Mouse (Mus musculus) forebrain, embryonic 13.5 days (tissue): ENCODE measurements around the gene Slc2a13. TPM values are rescaled to one million over a fixed set of nuclear protein-coding genes. Genes with fewer than 3 reads are reported as not detected.

Source experiments
- ATAC-seq: fragments of 200-750 bp; cut with Nextera tagmentation; 2 replicates; pipeline ENCODE4 v1.8.0; 2017
- H3K27ac ChIP-seq: fragments of 300-500 bp; sonication (generic); 2 replicates; pipeline ENCODE4 v1.5.1; 2015; ENCODE audit warnings: inconsistent platforms, mild to moderate bottlenecking, moderate library complexity
- H3K27me3 ChIP-seq: fragments of 300-500 bp; sonication (generic); 2 replicates; pipeline ENCODE4 v1.6.1; 2015; ENCODE audit warnings: mild to moderate bottlenecking, inconsistent platforms
- H3K36me3 ChIP-seq: fragments of 300-500 bp; sonication (generic); 2 replicates; pipeline ENCODE4 v1.6.1; 2015; ENCODE audit warnings: mild to moderate bottlenecking, inconsistent platforms; ENCODE audit not compliant: poor library complexity, severe bottlenecking
- H3K4me1 ChIP-seq: fragments of 300-500 bp; sonication (generic); 2 replicates; pipeline ENCODE4 v1.6.1; 2015; ENCODE audit warnings: inconsistent platforms
- H3K4me2 ChIP-seq: fragments of 300-500 bp; sonication (generic); 2 replicates; pipeline ENCODE4 v1.6.1; 2015; ENCODE audit warnings: inconsistent platforms, mild to moderate bottlenecking, moderate library complexity
- H3K4me3 ChIP-seq: fragments of 300-500 bp; sonication (generic); 2 replicates; pipeline ENCODE4 v1.5.1; 2015; ENCODE audit warnings: mild to moderate bottlenecking, inconsistent platforms
- H3K9ac ChIP-seq: fragments of 300-500 bp; sonication (generic); 2 replicates; pipeline ENCODE4 v1.6.1; 2015; ENCODE audit warnings: mild to moderate bottlenecking, inconsistent platforms
- H3K9me3 ChIP-seq: fragments of 300-500 bp; sonication (generic); replicated peaks from 2 replicates; pipeline ENCODE4 v1.6.1; 2016; ENCODE audit warnings: inconsistent platforms
- WGBS: fragments of 180-500 bp; shearing (Covaris S2); methylation state at CpG from one replicate; pipeline ENCODE4 v1.1.7; 2015; 5-methylcytosine and 5-hydroxymethylcytosine counted together
- polyA plus RNA-seq: library from polyadenylated mRNA; unstranded; fragments of >200 nt; fragmentation: Nextera tagmentation; extraction: Ambion mirVana; gene quantifications from 2 replicates; pipeline ENCODE4 v1.2.1, GENCODE M21; 2015

Slc2a13 gene
- polyA plus RNA-seq, 1 experiment from 2014 or later = 1.7 TPM

DNA sequence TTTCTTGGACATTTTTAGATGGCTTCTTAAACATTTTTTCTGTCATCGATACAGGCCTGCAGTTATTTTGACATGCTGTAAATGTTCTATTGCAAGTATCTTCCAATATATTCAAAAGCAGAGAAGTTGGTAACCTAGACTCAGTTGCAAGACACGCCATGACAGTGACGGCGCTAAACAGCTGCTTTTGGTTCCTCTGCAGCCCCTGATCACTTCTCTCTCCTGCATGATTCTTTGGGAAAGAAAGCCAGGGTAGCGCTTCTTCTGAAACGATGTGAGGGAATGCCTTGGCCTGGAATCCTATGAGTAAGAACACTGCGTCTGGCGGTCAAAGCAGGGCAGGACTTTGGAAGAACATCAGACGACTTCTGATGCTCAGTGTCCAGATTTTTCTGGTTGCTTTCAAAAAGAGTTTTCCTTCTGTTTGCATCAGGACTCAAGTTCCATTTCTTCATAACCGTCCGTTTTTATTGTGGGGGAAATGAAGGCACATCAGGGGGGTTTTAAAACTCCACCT is 273.7 kb downstream of the Slc2a13 start:
- H3K36me3 ChIP-seq = no peaks in the 10 kb centered on the region
- WGBS = 80% methylated on average over 11 of the region's 11 CpGs
- H3K27ac ChIP-seq = no peak overlapping the region
- no peaks in the 10 kb centered on the region for H3K9me3 ChIP-seq
- no peak overlapping the region for H3K4me2 ChIP-seq
- peaks cover 11% of the 10 kb centered on the region for H3K4me1 ChIP-seq
- H3K4me3 ChIP-seq = no peak overlapping the region
- ATAC-seq = no peak
- no peak overlapping the region for H3K9ac ChIP-seq
- no peaks in the 10 kb centered on the region for H3K27me3 ChIP-seq

DNA sequence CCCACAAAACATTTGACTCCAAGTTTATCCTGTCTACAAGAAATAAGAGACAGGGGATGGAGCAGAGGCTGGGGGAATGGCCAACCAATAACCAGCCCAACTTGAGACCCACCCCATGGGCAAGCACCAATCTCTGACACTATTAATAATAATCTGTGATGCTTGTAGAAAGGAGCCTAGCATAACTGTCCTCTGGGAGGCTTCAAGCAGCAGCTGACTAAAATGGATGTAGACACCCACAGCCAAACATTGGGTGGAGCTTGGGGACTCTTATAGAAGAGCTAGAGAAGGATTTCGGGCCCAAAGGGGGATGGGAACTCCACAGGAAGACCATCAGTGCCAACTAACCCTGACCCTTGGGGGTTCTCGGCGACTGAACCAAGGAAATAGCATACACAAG is 289.6 kb downstream of the Slc2a13 start:
- H3K9ac ChIP-seq = no peak overlapping the region
- WGBS = 98% methylated on average over 3 of the region's 3 CpGs
- no peak for ATAC-seq

DNA sequence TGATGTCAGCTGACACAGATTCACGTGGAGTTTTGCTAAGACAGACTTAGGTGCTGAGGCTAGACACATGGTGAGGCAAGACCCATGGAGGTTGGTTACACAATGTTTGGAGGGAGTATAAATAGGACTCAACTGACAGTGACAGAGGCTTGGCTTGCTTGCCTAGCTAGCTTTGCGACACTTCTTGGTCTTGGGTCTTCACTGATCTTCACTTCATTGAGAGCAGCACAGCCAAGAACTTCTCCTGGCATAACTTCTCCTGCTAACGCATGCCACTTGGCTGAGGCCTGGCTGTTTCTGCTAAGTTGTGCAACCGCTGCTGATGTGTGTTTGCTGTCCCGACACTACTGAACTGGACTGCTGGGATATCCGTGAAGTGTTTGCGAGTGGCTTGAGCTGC is 290.2 kb downstream of the Slc2a13 start:
- no peak overlapping the region for H3K27ac ChIP-seq
- H3K36me3 ChIP-seq = 0 out of 2 replicates have a peak, but pooled peaks cover 6% of the 10 kb centered on the region
- H3K4me3 ChIP-seq = no peak overlapping the region
- no peak for ATAC-seq
- no peaks in the 10 kb centered on the region for H3K4me1 ChIP-seq
- 91% methylated on average over 7 of the region's 7 CpGs for WGBS
- H3K27me3 ChIP-seq = no peaks in the 10 kb centered on the region
- H3K4me2 ChIP-seq = no peak overlapping the region
- no peak overlapping the region for H3K9ac ChIP-seq
- H3K9me3 ChIP-seq = peaks cover 8% of the 10 kb centered on the region

More for the DNA sequence above, 289.6 kb downstream of the Slc2a13 start:
- 0 out of 2 replicates have a peak, but pooled peaks cover 6% of the 10 kb centered on the region for H3K36me3 ChIP-seq
- H3K27ac ChIP-seq = no peak overlapping the region
- H3K4me1 ChIP-seq = no peaks in the 10 kb centered on the region
- H3K27me3 ChIP-seq = no peaks in the 10 kb centered on the region
- no peak overlapping the region for H3K4me3 ChIP-seq
- peaks cover 10% of the 10 kb centered on the region for H3K9me3 ChIP-seq
- no peak overlapping the region for H3K4me2 ChIP-seq

DNA sequence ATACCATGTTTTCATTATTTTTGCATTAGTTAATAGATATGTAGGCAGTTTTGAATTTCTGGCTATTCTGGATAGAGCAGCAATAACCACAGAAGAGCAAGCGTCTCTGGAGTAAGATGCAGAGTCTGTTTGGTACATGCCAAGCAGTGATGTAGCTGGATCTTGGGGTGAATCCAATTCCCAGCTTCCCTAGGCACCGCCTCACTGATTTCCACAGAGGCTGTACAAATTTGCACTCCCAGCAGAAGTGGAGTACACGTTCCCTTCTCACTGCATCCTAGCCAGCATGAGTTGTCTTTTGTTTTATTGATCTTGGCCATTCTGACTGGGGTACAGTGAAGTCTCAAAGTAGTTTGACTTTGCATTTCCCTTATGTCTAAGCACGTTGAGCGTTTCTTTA is 291.5 kb downstream of the Slc2a13 start:
- 91% methylated on average over 5 of the region's 5 CpGs for WGBS
- ATAC-seq = no peak

DNA sequence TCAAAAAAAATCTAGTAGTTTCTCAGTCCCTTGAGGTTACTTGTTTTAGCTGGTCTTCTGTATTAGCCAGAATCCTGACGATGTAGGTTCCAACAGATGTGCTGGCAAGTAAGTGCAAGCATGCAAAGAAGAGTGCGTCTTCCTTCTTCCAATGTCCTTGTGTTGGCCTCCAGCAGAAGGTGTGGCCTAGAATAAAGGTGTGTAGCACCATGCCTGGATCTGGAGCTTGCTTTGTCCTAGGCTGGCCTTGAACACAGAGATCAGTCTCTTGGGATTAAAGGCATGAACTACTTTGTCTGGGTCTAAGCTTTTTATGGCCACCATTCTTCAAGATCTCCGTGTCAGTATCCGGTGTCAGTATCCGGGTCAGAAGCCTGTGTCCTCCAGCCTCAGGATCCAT is 293.5 kb downstream of the Slc2a13 start:
- H3K4me2 ChIP-seq = no peak overlapping the region
- H3K4me1 ChIP-seq = no peaks in the 10 kb centered on the region
- 93% methylated on average over 5 of the region's 5 CpGs for WGBS
- H3K36me3 ChIP-seq = no peaks in the 10 kb centered on the region
- no peak overlapping the region for H3K9ac ChIP-seq
- no peak for ATAC-seq
- H3K27me3 ChIP-seq = no peaks in the 10 kb centered on the region
- no peak overlapping the region for H3K27ac ChIP-seq
- H3K9me3 ChIP-seq = no peaks in the 10 kb centered on the region
- H3K4me3 ChIP-seq = no peak overlapping the region

More for the DNA sequence above, 291.5 kb downstream of the Slc2a13 start:
- H3K9ac ChIP-seq = no peak overlapping the region
- no peaks in the 10 kb centered on the region for H3K27me3 ChIP-seq
- no peak overlapping the region for H3K4me2 ChIP-seq
- H3K27ac ChIP-seq = no peak overlapping the region
- H3K9me3 ChIP-seq = no peaks in the 10 kb centered on the region
- H3K4me3 ChIP-seq = no peak overlapping the region
- no peaks in the 10 kb centered on the region for H3K4me1 ChIP-seq
- no peaks in the 10 kb centered on the region for H3K36me3 ChIP-seq

DNA sequence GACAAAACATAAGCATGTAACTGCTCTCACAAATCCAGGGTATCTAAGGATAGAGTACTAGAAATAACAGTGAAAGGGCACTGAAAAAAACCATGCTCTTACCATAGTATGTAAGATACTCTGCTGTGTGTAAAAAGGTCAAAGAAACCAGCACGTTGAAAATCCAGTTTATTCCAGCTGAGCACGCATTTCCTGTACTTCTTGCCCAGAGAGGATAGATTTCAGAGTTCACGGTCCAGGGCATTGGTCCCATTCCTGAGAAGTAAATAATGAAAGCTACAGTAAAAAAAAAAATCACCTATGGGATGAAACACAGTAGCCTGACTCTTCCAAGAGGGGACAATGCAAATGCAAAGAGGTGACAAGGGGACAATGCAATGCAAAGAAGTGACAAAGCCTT is 297.1 kb downstream of the Slc2a13 start:
- no peak overlapping the region for H3K4me3 ChIP-seq
- 75% methylated on average over 3 of the region's 3 CpGs for WGBS
- no peak for ATAC-seq
- no peak overlapping the region for H3K9ac ChIP-seq
- no peaks in the 10 kb centered on the region for H3K9me3 ChIP-seq
- H3K4me1 ChIP-seq = no peaks in the 10 kb centered on the region
- no peak overlapping the region for H3K27ac ChIP-seq
- H3K27me3 ChIP-seq = no peaks in the 10 kb centered on the region
- H3K36me3 ChIP-seq = peaks cover 4% of the 10 kb centered on the region; the same call in 1 of the 2 replicates
- no peak overlapping the region for H3K4me2 ChIP-seq

DNA sequence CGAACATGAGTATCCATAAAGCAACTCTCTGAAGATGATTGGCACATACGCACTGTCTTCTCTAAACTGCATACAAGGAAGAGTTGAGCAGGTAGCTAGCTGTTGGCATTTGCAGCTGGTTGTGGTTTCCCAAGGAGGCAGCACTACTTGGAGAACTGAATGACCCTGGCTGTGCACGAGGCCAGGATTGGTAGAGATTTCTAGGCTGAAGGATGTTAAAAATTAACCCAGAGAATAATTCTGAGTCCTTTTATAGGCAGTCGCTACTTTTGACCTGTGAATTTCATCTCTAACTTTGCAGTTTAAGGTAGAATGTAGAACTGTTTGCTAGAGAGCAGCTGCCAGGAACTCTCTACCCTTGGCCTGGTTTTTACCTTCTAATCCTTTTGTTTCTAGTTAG is 304.5 kb downstream of the Slc2a13 start:
- Histone ChIP-seq H3K9me3 (no peaks in the 10 kb centered on the region), H3K27me3 (no peaks in the 10 kb centered on the region), H3K4me2 (no peak overlapping the region), H3K4me3 (no peak overlapping the region), H3K4me1 (no peaks in the 10 kb centered on the region), H3K9ac (no peak overlapping the region), H3K27ac (no peak overlapping the region), H3K36me3 (peaks cover 4% of the 10 kb centered on the region; the same call in 1 of the 2 replicates)
- 94% methylated on average over 4 of the region's 4 CpGs for WGBS
- ATAC-seq = no peak

DNA sequence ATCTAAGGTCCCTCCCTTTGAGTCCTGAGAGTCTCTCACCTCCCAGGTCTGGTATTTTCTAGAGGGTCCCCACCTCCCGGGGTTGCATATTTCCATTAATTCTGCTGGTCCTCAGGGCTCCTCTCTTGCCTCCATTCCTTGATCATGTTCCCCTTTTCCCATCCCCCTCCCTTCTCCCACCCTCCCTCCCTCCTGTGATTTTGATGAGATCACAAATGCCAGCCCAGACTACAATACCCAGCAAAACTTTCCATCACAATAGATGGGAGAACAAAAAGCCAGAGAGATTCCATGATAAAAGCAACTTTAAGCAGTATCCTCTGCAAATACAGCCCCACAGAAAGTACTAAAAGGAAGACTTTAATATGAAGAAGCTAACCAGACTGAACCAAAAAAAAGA is 309.1 kb downstream of the Slc2a13 start:
- no peaks in the 10 kb centered on the region for H3K36me3 ChIP-seq
- 86% methylated on average over 1 of the region's 1 CpGs for WGBS
- no peak for ATAC-seq

DNA sequence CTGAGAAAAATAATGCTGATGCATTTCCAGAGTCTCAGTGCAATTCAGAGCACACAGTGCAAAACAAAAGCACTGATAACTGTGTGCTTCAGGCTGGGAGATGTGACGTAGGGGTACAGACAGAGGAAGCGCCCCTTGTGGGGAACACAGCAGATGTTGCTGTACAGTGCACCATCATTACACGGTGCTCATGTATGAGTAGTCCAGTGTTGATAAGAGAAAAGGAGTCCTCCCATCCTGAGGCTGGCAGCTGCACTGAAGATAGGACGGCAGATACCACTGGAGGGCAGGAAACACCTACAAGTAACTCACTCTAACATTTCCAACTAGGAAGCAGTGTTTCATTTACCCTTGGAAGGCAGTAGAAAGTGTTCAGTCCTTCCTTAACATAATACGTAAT is 312.5 kb downstream of the Slc2a13 start:
- Histone ChIP-seq H3K27ac (no peak overlapping the region), H3K36me3 (no peaks in the 10 kb centered on the region), H3K4me1 (no peaks in the 10 kb centered on the region), H3K9me3 (no peaks in the 10 kb centered on the region), H3K27me3 (no peaks in the 10 kb centered on the region), H3K9ac (no peak overlapping the region), H3K4me2 (no peak overlapping the region), H3K4me3 (no peak overlapping the region)
- peak; percentile 48; the same call in 1 of the 2 replicates for ATAC-seq
- WGBS = 70% methylated on average over 5 of the region's 5 CpGs

More for the DNA sequence above, 309.1 kb downstream of the Slc2a13 start:
- no peaks in the 10 kb centered on the region for H3K27me3 ChIP-seq
- no peak overlapping the region for H3K27ac ChIP-seq
- H3K9ac ChIP-seq = no peak overlapping the region
- no peak overlapping the region for H3K4me3 ChIP-seq
- H3K4me2 ChIP-seq = no peak overlapping the region
- H3K9me3 ChIP-seq = no peaks in the 10 kb centered on the region
- no peaks in the 10 kb centered on the region for H3K4me1 ChIP-seq

DNA sequence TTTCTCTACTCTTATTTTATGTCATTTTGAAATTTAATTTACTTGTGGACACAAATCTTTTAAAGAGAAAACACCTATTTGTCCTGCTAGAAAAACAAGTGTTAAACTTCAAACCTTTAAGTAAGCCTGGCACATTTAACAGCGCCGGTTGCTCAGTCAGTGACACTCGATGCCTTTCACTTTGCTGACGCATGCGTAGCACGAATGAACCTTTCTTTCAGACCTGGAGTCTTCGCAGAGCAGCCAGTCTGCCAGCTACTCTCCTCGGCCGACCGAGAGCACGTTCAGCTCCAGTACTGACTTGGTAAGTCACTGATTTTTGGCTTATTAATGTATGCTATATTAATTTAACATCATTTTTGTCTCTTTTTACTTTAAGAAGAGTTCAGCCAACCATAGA is 315.9 kb downstream of the Slc2a13 start:
- Histone ChIP-seq H3K4me3 (no peak overlapping the region), H3K27ac (no peak overlapping the region), H3K27me3 (no peaks in the 10 kb centered on the region), H3K9ac (no peak overlapping the region), H3K9me3 (no peaks in the 10 kb centered on the region), H3K4me2 (no peak overlapping the region), H3K4me1 (no peaks in the 10 kb centered on the region), H3K36me3 (no peaks in the 10 kb centered on the region)
- WGBS = 78% methylated on average over 11 of the region's 11 CpGs
- ATAC-seq = no peak

DNA sequence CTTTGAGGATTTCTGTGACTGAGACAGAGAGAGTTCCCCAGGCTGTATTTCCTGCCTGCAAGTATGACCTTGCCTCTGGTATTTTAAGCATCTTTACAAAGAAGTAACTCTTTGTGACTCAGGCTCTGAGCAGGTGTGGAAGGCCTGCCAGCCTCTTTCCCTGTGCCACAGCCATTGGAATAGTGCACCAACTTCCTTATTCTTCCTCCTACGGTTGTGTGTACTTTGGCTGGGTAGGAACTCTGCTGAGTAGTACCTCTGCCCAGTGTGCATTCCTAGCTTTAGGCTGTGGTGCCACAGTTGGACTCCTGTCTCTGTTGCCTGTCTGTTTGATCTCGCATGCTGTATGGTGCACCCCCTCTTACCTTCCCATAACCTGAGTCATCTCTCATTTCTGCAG is 317.8 kb downstream of the Slc2a13 start:
- Histone ChIP-seq H3K36me3 (no peaks in the 10 kb centered on the region), H3K9me3 (no peaks in the 10 kb centered on the region), H3K4me1 (peaks cover 17% of the 10 kb centered on the region), H3K4me2 (no peak overlapping the region), H3K4me3 (no peak overlapping the region), H3K27ac (no peak overlapping the region), H3K27me3 (no peaks in the 10 kb centered on the region), H3K9ac (no peak overlapping the region)
- WGBS = 93% methylated on average over 2 of the region's 2 CpGs
- ATAC-seq = no peak

DNA sequence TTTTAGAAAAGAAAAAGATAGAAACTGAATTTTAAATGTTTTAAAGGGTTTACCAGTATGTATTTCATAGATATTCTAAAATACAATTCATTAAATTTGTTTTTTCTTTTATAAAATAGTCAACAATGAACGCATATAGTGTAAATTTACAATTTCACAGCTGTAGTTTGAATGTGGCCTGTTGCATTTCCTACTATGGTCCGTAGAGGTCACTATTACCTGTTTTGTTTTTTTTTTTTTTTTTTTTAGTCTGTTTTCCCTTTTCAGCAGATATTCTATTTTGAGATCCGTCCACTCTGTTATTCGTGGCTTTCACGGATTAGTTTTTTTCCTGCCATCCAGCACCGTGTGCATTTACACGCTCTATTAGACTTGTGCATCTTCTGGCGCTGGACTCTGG is 320.1 kb downstream of the Slc2a13 start:
- no peak for ATAC-seq
- Histone ChIP-seq H3K4me3 (no peak overlapping the region), H3K36me3 (no peaks in the 10 kb centered on the region), H3K4me2 (no peak overlapping the region), H3K27me3 (no peaks in the 10 kb centered on the region), H3K9me3 (no peaks in the 10 kb centered on the region), H3K27ac (no peak overlapping the region), H3K4me1 (peaks cover 18% of the 10 kb centered on the region), H3K9ac (no peak overlapping the region)
- 54% methylated on average over 8 of the region's 8 CpGs for WGBS
